Mouse (Mus musculus) ES-E14 (cell line): ENCODE results near the gene Dock4. TPM values are rescaled to one million over a fixed set of nuclear protein-coding genes. Genes with fewer than 3 reads are reported as not detected.

Experiments
- DNase-seq: peaks from one replicate; pipeline ENCODE4 v3.0.0-alpha.2; 2013; ENCODE audit warnings: low read depth, low spot score
- H3K27ac ChIP-seq: 2 replicates; pipeline ENCODE4 v1.5.1; 2012; ENCODE audit warnings: low read depth, mild to moderate bottlenecking, low read length, moderate library complexity, mixed read lengths; ENCODE audit not compliant: poor library complexity, insufficient read depth, severe bottlenecking
- H3K36me3 ChIP-seq: 2 replicates; pipeline ENCODE4 v1.6.1; 2012; ENCODE audit warnings: mild to moderate bottlenecking, low read length, moderate library complexity, mixed read lengths; ENCODE audit not compliant: control insufficient read depth, poor library complexity, insufficient read depth, severe bottlenecking
- H3K4me1 ChIP-seq, 2 experiments: fragments of 150-350 bp in 1 of 2; sonication (generic) in 1 of 2; 2 replicates each; pipeline ENCODE4 v1.6.1; 2012; ENCODE audit warnings: low read length in 2 of 2, mild to moderate bottlenecking in 1 of 2, mixed read lengths in 1 of 2; ENCODE audit not compliant: control insufficient read depth in 2 of 2, insufficient read depth in 2 of 2, poor library complexity in 1 of 2
- H3K4me3 ChIP-seq, 2 experiments: fragments of 150-350 bp in 1 of 2; sonication (generic) in 1 of 2; 2 replicates each; pipeline ENCODE4 v1.5.1; 2012; ENCODE audit warnings: low read length in 2 of 2, low read depth in 1 of 2, mild to moderate bottlenecking in 1 of 2, mixed read lengths in 1 of 2; ENCODE audit not compliant: insufficient read depth in 1 of 2, poor library complexity in 1 of 2, severe bottlenecking in 1 of 2
- H3K9ac ChIP-seq: 2 replicates; pipeline ENCODE4 v1.6.1; 2012; ENCODE audit warnings: low read depth, mild to moderate bottlenecking, low read length, mixed read lengths; ENCODE audit not compliant: poor library complexity, insufficient read depth, severe bottlenecking
- H3K9me3 ChIP-seq: fragments of 150-350 bp; sonication (generic); 2 replicates; pipeline ENCODE4 v1.6.1; 2012; ENCODE audit warnings: low read depth, mild to moderate bottlenecking, low read length; ENCODE audit not compliant: control insufficient read depth, insufficient read depth
- CHD2 ChIP-seq: IDR thresholded peaks from 2 replicates; pipeline ENCODE4 v1.6.1; 2014; ENCODE audit warnings: mild to moderate bottlenecking, low read depth, low read length, inconsistent platforms
- HCFC1 ChIP-seq: IDR thresholded peaks from 2 replicates; pipeline ENCODE4 v1.6.1; 2012; ENCODE audit warnings: low read length, inconsistent platforms, borderline replicate concordance; ENCODE audit not compliant: insufficient read depth
- MAFK ChIP-seq: IDR thresholded peaks from 2 replicates; pipeline ENCODE4 v1.6.1; 2014; ENCODE audit warnings: mild to moderate bottlenecking, low read depth, low read length, inconsistent platforms; ENCODE audit not compliant: insufficient read depth
- ZC3H11A ChIP-seq: IDR thresholded peaks from 2 replicates; pipeline ENCODE4 v1.6.1; 2012; ENCODE audit warnings: low read depth, mild to moderate bottlenecking, inconsistent platforms, low read length, borderline replicate concordance
- ZNF384 ChIP-seq: IDR thresholded peaks from 2 replicates; pipeline ENCODE4 v1.6.1; 2012; ENCODE audit warnings: low read depth, low read length, inconsistent platforms
- in situ Hi-C, 2 experiments: fragments of 600-800 bp; cut with MboI; formaldehyde crosslinking; loops; one replicate each; pipeline ENCODE4 v1.15.1; 2025; ENCODE audit warnings: low sequenced_read_pairs in 2 of 2, inconsistent platforms in 1 of 2; ENCODE audit not compliant: unreplicated experiment in 2 of 2
- total RNA-seq: library from RNA; depleted of rRNA; stranded (reverse); fragments of 300-350 nt; gene quantifications from 2 replicates; pipeline ENCODE4 v1.2.3, GENCODE M21; 2012

The Dock4 gene
- total RNA-seq, 1 experiment, result 7.9 TPM

- in situ Hi-C loops, result no loop called here
These were observed 18.5 kb downstream of the Dock4 start for GRCm38 (mm10) chr12:40464282-40464681.

GRCm38 (mm10) chr12:40468235-40468634, 22.5 kb downstream of the Dock4 start:
- Histone ChIP-seq H3K4me3 (no peak overlapping the region), H3K4me1 (no peaks in the 10 kb centered on the region), H3K36me3 (no peaks in the 10 kb centered on the region), H3K27ac (no peak overlapping the region), H3K9ac (no peak overlapping the region), H3K9me3 (no peaks in the 10 kb centered on the region)
- in situ Hi-C loops, result no loop called here
- no peak for DNase-seq
- TF ChIP-seq CHD2 (no peak), ZC3H11A (no peak), HCFC1 (no peak), ZNF384 (no peak), MAFK (no peak)

More at GRCm38 (mm10) chr12:40464282-40464681, 18.5 kb downstream of the Dock4 start:
- H3K27ac ChIP-seq, result no peak overlapping the region
- H3K36me3 ChIP-seq, result no peaks in the 10 kb centered on the region
- no peak overlapping the region for H3K9ac ChIP-seq
- H3K9me3 ChIP-seq, result no peaks in the 10 kb centered on the region
- DNase-seq, result no peak
- H3K4me1 ChIP-seq, result peaks cover 2 to 7% of the 10 kb centered on the region in 2 experiments; a peak in 3 of 4 replicates
- no peak for TF ChIP-seq CHD2
- no peak for TF ChIP-seq ZC3H11A
- no peak for TF ChIP-seq HCFC1
- no peak for TF ChIP-seq ZNF384
- TF ChIP-seq MAFK, result no peak
- no peak overlapping the region for H3K4me3 ChIP-seq

- in situ Hi-C loops, result no loop called here
- Histone ChIP-seq H3K27ac (no peak overlapping the region), H3K36me3 (no peaks in the 10 kb centered on the region), H3K9me3 (no peaks in the 10 kb centered on the region), H3K4me3 (no peak overlapping the region), H3K4me1 (no peaks in the 10 kb centered on the region), H3K9ac (no peak overlapping the region)
- TF ChIP-seq CHD2, result no peak
- TF ChIP-seq ZC3H11A, result no peak
- no peak for TF ChIP-seq MAFK
- TF ChIP-seq HCFC1, result no peak
- no peak for TF ChIP-seq ZNF384
- DNase-seq, result no peak
These were observed 23.3 kb downstream of the Dock4 start for GRCm38 (mm10) chr12:40469009-40469408.

GRCm38 (mm10) chr12:40471649-40472399, 26.1 kb downstream of the Dock4 start:
- no peak overlapping the region for H3K9ac ChIP-seq
- no peak overlapping the region for H3K4me3 ChIP-seq
- no peak overlapping the region for H3K27ac ChIP-seq
- TF ChIP-seq MAFK (no peak), CHD2 (no peak), ZNF384 (no peak), ZC3H11A (no peak), HCFC1 (no peak)
- no peak for DNase-seq
- H3K4me1 ChIP-seq, result no peaks in the 10 kb centered on the region
- in situ Hi-C loops, result no loop called here
- no peaks in the 10 kb centered on the region for H3K36me3 ChIP-seq
- no peaks in the 10 kb centered on the region for H3K9me3 ChIP-seq

- no peak for DNase-seq
- H3K4me3 ChIP-seq, result no peak overlapping the region
- TF ChIP-seq CHD2 (no peak), HCFC1 (no peak), ZNF384 (no peak), MAFK (no peak), ZC3H11A (no peak)
- no peak overlapping the region for H3K27ac ChIP-seq
- no peaks in the 10 kb centered on the region for H3K36me3 ChIP-seq
- no peaks in the 10 kb centered on the region for H3K4me1 ChIP-seq
- in situ Hi-C loops, result no loop called here
- H3K9me3 ChIP-seq, result no peaks in the 10 kb centered on the region
- H3K9ac ChIP-seq, result no peak overlapping the region
These were observed 28.0 kb downstream of the Dock4 start for GRCm38 (mm10) chr12:40473709-40474108.
